Mouse (Mus musculus): ENCODE results near the gene Hoxb13. TPM values are rescaled to one million over a fixed set of nuclear protein-coding genes. Genes with fewer than 3 reads are reported as not detected.
A peak's percentile ranks its signal among the peaks of the same experiment; 100 is the strongest.

Gene Hoxb13
- polyA plus RNA-seq (2015; fragmentation: Nextera tagmentation; extraction: Ambion mirVana), result 1.9 and 5.1 TPM in 2 replicates

GRCm38 (mm10) chr11:96193521-96194400 is at the start of gene Hoxb13:
TSS of gene Hoxb13 (plus strand) at chr11:96194316.
- peak; percentile 53 for ATAC-seq
- under 1% methylated on average over 35 of the region's 35 CpGs for WGBS
- H3K9ac ChIP-seq (ENCODE audit: low read depth, low read length), result 0 out of 2 replicates have a peak within 1 kb of the TSS, but pooled peaks have one; percentile 3

GRCm38 (mm10) chr11:96145622-96146270 is 48.4 kb upstream of the Hoxb13 start:
- Histone ChIP-seq H3K4me1 (ENCODE audit: control insufficient read depth, insufficient read depth, low read length) (peaks cover 10% of the 10 kb centered on the region), H3K4me3 (ENCODE audit: low read length) (peak overlapping the region; percentile 28; the same call in 1 of the 2 replicates), H3K9ac (ENCODE audit: low read depth, low read length) (peak overlapping the region; percentile 43), H3K27ac (ENCODE audit: low read length) (no peak overlapping the region), H3K9me3 (ENCODE audit: control insufficient read depth, low read length) (no peaks in the 10 kb centered on the region), H3K4me2 (ENCODE audit: low read depth, low read length) (peak overlapping the region; percentile 27), H3K27me3 (replicated peaks; ENCODE audit: control insufficient read depth, insufficient read depth, low read length) (peaks cover 5% of the 10 kb centered on the region; the same call in 1 of the 2 replicates), H3K36me3 (ENCODE audit: control insufficient read depth, insufficient read depth, low read length) (no peaks in the 10 kb centered on the region)
- WGBS, result 4% methylated on average over 15 of the region's 15 CpGs
- peak; percentile 73 for ATAC-seq

More at GRCm38 (mm10) chr11:96193521-96194400, at the start of gene Hoxb13:
- no peaks in the 10 kb centered on the region for H3K36me3 ChIP-seq (ENCODE audit: control insufficient read depth, insufficient read depth, low read length)
- peak within 1 kb of the TSS; percentile 33; the same call in 1 of the 2 replicates for H3K4me2 ChIP-seq (ENCODE audit: low read depth, low read length)
- H3K27me3 ChIP-seq (replicated peaks; ENCODE audit: control insufficient read depth, insufficient read depth, low read length), result peaks cover 94% of the 10 kb centered on the region
- H3K4me1 ChIP-seq (ENCODE audit: control insufficient read depth, insufficient read depth, low read length), result peaks cover 6% of the 10 kb centered on the region; the same call in 1 of the 2 replicates
- no peak within 1 kb of the TSS for H3K27ac ChIP-seq (ENCODE audit: low read length)
- H3K4me3 ChIP-seq (ENCODE audit: low read length), result peak within 1 kb of the TSS; percentile 29
- no peaks in the 10 kb centered on the region for H3K9me3 ChIP-seq (ENCODE audit: control insufficient read depth, low read length)

- no peaks in the 10 kb centered on the region for H3K9me3 ChIP-seq (ENCODE audit: control insufficient read depth, low read length)
- WGBS, result 62% methylated on average over 6 of the region's 6 CpGs
- peak; percentile 65; the same call in 1 of the 2 replicates for ATAC-seq
- H3K4me1 ChIP-seq (ENCODE audit: control insufficient read depth, insufficient read depth, low read length), result peaks cover 3% of the 10 kb centered on the region
- no peaks in the 10 kb centered on the region for H3K36me3 ChIP-seq (ENCODE audit: control insufficient read depth, insufficient read depth, low read length)
- H3K4me2 ChIP-seq (ENCODE audit: low read depth, low read length), result no peak overlapping the region
- H3K27ac ChIP-seq (ENCODE audit: low read length), result no peak overlapping the region
- H3K4me3 ChIP-seq (ENCODE audit: low read length), result no peak overlapping the region
- H3K9ac ChIP-seq (ENCODE audit: low read depth, low read length), result no peak overlapping the region
- peaks cover 5% of the 10 kb centered on the region; the same call in 1 of the 2 replicates for H3K27me3 ChIP-seq (replicated peaks; ENCODE audit: control insufficient read depth, insufficient read depth, low read length)
Observed at GRCm38 (mm10) chr11:96147471-96147870, 46.6 kb upstream of the Hoxb13 start.

GRCm38 (mm10) chr11:96164769-96165168 is 29.3 kb upstream of the Hoxb13 start:
- WGBS, result 44% methylated on average over 12 of the region's 12 CpGs
- Histone ChIP-seq H3K27ac (ENCODE audit: low read length) (no peak overlapping the region), H3K4me1 (ENCODE audit: control insufficient read depth, insufficient read depth, low read length) (no peaks in the 10 kb centered on the region), H3K9ac (ENCODE audit: low read depth, low read length) (no peak overlapping the region), H3K4me2 (ENCODE audit: low read depth, low read length) (no peak overlapping the region), H3K9me3 (ENCODE audit: control insufficient read depth, low read length) (no peaks in the 10 kb centered on the region), H3K27me3 (replicated peaks; ENCODE audit: control insufficient read depth, insufficient read depth, low read length) (peaks cover 38% of the 10 kb centered on the region), H3K36me3 (ENCODE audit: control insufficient read depth, insufficient read depth, low read length) (no peaks in the 10 kb centered on the region), H3K4me3 (ENCODE audit: low read length) (no peak overlapping the region)
- no peak for ATAC-seq

GRCm38 (mm10) chr11:96168125-96168524 is 26.0 kb upstream of the Hoxb13 start:
- Histone ChIP-seq H3K36me3 (ENCODE audit: control insufficient read depth, insufficient read depth, low read length) (no peaks in the 10 kb centered on the region), H3K4me3 (ENCODE audit: low read length) (no peak overlapping the region), H3K4me2 (ENCODE audit: low read depth, low read length) (no peak overlapping the region), H3K9me3 (ENCODE audit: control insufficient read depth, low read length) (no peaks in the 10 kb centered on the region), H3K27ac (ENCODE audit: low read length) (no peak overlapping the region), H3K4me1 (ENCODE audit: control insufficient read depth, insufficient read depth, low read length) (no peaks in the 10 kb centered on the region), H3K9ac (ENCODE audit: low read depth, low read length) (no peak overlapping the region), H3K27me3 (replicated peaks; ENCODE audit: control insufficient read depth, insufficient read depth, low read length) (peaks cover 70% of the 10 kb centered on the region)
- no peak for ATAC-seq
- WGBS, result 25% methylated on average over 9 of the region's 9 CpGs

- Histone ChIP-seq H3K4me3 (ENCODE audit: low read length) (no peak overlapping the region), H3K27me3 (replicated peaks; ENCODE audit: control insufficient read depth, insufficient read depth, low read length) (peaks cover 73% of the 10 kb centered on the region), H3K4me2 (ENCODE audit: low read depth, low read length) (no peak overlapping the region), H3K9me3 (ENCODE audit: control insufficient read depth, low read length) (no peaks in the 10 kb centered on the region), H3K4me1 (ENCODE audit: control insufficient read depth, insufficient read depth, low read length) (no peaks in the 10 kb centered on the region), H3K9ac (ENCODE audit: low read depth, low read length) (no peak overlapping the region), H3K36me3 (ENCODE audit: control insufficient read depth, insufficient read depth, low read length) (no peaks in the 10 kb centered on the region), H3K27ac (ENCODE audit: low read length) (no peak overlapping the region)
- ATAC-seq, result no peak
- 22% methylated on average over 7 of the region's 7 CpGs for whole genome bisulfite sequencing
Observed at GRCm38 (mm10) chr11:96169016-96169415, 25.1 kb upstream of the Hoxb13 start.

GRCm38 (mm10) chr11:96170711-96171379 is 23.3 kb upstream of the Hoxb13 start:
- H3K27ac ChIP-seq (ENCODE audit: low read length), result no peak overlapping the region
- no peak overlapping the region for H3K4me3 ChIP-seq (ENCODE audit: low read length)
- H3K4me1 ChIP-seq (ENCODE audit: control insufficient read depth, insufficient read depth, low read length), result no peaks in the 10 kb centered on the region
- WGBS, result 13% methylated on average over 20 of the region's 20 CpGs
- H3K9me3 ChIP-seq (ENCODE audit: control insufficient read depth, low read length), result no peaks in the 10 kb centered on the region
- H3K36me3 ChIP-seq (ENCODE audit: control insufficient read depth, insufficient read depth, low read length), result no peaks in the 10 kb centered on the region
- no peak overlapping the region for H3K4me2 ChIP-seq (ENCODE audit: low read depth, low read length)
- no peak for ATAC-seq
- no peak overlapping the region for H3K9ac ChIP-seq (ENCODE audit: low read depth, low read length)
- H3K27me3 ChIP-seq (replicated peaks; ENCODE audit: control insufficient read depth, insufficient read depth, low read length), result peaks cover 82% of the 10 kb centered on the region

GRCm38 (mm10) chr11:96171601-96172000 is 22.5 kb upstream of the Hoxb13 start:
- Histone ChIP-seq H3K36me3 (ENCODE audit: control insufficient read depth, insufficient read depth, low read length) (no peaks in the 10 kb centered on the region), H3K4me1 (ENCODE audit: control insufficient read depth, insufficient read depth, low read length) (no peaks in the 10 kb centered on the region), H3K4me3 (ENCODE audit: low read length) (no peak overlapping the region), H3K9me3 (ENCODE audit: control insufficient read depth, low read length) (no peaks in the 10 kb centered on the region), H3K27ac (ENCODE audit: low read length) (no peak overlapping the region), H3K9ac (ENCODE audit: low read depth, low read length) (no peak overlapping the region), H3K27me3 (replicated peaks; ENCODE audit: control insufficient read depth, insufficient read depth, low read length) (peaks cover 87% of the 10 kb centered on the region), H3K4me2 (ENCODE audit: low read depth, low read length) (no peak overlapping the region)
- ATAC-seq, result no peak
- WGBS, result 18% methylated on average over 3 of the region's 3 CpGs

Data from intestine, embryonic 16.5 days (tissue).